Mouse (Mus musculus) left cerebral cortex, adult 8-10 months (tissue): ENCODE data around the gene Homer3. TPM values are rescaled to one million over a fixed set of nuclear protein-coding genes. Genes with fewer than 3 reads are reported as not detected.

Source experiments
- DNase-seq, 2 experiments: peaks; one replicate each; pipeline ENCODE4 v3.0.0; 2022; ENCODE audit warnings: low spot score in 2 of 2
- total RNA-seq, 4 experiments: library from RNA; stranded (reverse); gene quantifications; 2 replicates each; pipeline ENCODE4 v1.2.4; 2022

Homer3 gene
- total RNA-seq: 10 to 100 TPM in 1 of 4 experiments, 1 to 10 TPM in 3; 9.2 to 12.1 (median 9.8) TPM

GRCm38 (mm10) chr8:70282603-70283135 is at the start of gene Homer3:
Homer3 (plus strand) TSS chr8:70282827.
- peak; percentile 49 to 71 for DNase-seq

- no peak for DNase-seq
These were observed 49.0 kb upstream of the Homer3 start for GRCm38 (mm10) chr8:70233606-70234005.

- peak; percentile 94 to 96 for DNase-seq
These were observed 48.4 kb upstream of the Homer3 start, which contains the start of the genes Sugp2 and Armc6 for GRCm38 (mm10) chr8:70234080-70234780. Sugp2 (plus strand) TSS chr8:70234226. Armc6 (minus strand) TSS chr8:70234466.

GRCm38 (mm10) chr8:70234781-70235128 is 47.9 kb upstream of the Homer3 start:
- no peak for DNase-seq

GRCm38 (mm10) chr8:70237842-70238241 is 44.8 kb upstream of the Homer3 start:
- no peak for DNase-seq

- DNase-seq: no peak
These were observed 42.0 kb upstream of the Homer3 start for GRCm38 (mm10) chr8:70240642-70241041.

GRCm38 (mm10) chr8:70246622-70247021 is 36.0 kb upstream of the Homer3 start:
- no peak for DNase-seq

- no peak for DNase-seq
These were observed 34.8 kb upstream of the Homer3 start for GRCm38 (mm10) chr8:70247841-70248240.

- no peak for DNase-seq
These were observed 28.0 kb upstream of the Homer3 start for GRCm38 (mm10) chr8:70254628-70255027.

GRCm38 (mm10) chr8:70257456-70257855 is 25.2 kb upstream of the Homer3 start:
- DNase-seq: no peak

- DNase-seq: no peak
These were observed 24.0 kb upstream of the Homer3 start for GRCm38 (mm10) chr8:70258600-70258999.

GRCm38 (mm10) chr8:70259043-70259442 is 23.6 kb upstream of the Homer3 start:
- no peak for DNase-seq

GRCm38 (mm10) chr8:70267674-70268073 is 15.0 kb upstream of the Homer3 start:
- no peak for DNase-seq

GRCm38 (mm10) chr8:70268311-70268710 is 14.3 kb upstream of the Homer3 start:
- no peak for DNase-seq

GRCm38 (mm10) chr8:70268799-70269565 is 13.6 kb upstream of the Homer3 start:
- DNase-seq: peak in 1 of 2 experiments; percentile 12

- no peak for DNase-seq
These were observed 9.7 kb upstream of the Homer3 start for GRCm38 (mm10) chr8:70272949-70273348.

GRCm38 (mm10) chr8:70274350-70274749 is 8.3 kb upstream of the Homer3 start:
- no peak for DNase-seq

- DNase-seq: no peak
These were observed 6.2 kb upstream of the Homer3 start for GRCm38 (mm10) chr8:70276476-70276875.

GRCm38 (mm10) chr8:70278175-70278574 is 4.5 kb upstream of the Homer3 start:
- peak; percentile 13 to 38 for DNase-seq

GRCm38 (mm10) chr8:70279266-70279665 is 3.4 kb upstream of the Homer3 start:
- DNase-seq: no peak

- no peak for DNase-seq
These were observed 1.6 kb upstream of the Homer3 start for GRCm38 (mm10) chr8:70281001-70281400.
